Mouse (Mus musculus): ENCODE results near the gene Nt5c3b.

The Nt5c3b gene

DNA sequence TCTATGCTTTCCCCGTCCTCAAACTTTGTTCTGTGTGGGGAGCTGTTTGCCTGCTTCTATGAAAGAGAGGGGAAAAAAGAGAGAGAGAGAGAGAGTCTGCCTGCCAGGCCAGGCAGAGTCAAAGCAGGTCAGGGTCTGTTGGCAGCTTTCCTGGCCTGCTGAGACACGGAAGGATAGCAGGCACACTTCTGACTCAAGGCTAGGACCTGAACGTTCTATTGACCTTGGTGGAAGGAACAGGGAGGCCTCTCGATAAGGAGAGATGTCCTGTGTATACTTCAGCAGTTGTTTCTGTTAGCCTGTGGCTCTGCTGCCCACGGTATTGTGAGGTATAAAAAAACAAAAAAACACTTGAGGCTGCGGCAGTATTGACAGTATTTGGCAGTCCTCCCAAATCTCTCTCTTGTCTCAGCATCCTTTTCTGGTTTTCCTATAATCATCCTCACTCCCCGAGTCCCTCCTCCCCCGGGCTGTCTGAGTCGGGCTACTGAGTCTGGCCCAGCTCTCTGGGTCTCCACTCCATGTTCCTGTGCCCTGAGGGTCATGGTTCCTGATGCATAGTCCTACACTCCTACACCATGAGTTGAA, 12.9 kb downstream of the Nt5c3b start:
- DNase-seq (ENCODE audit: low read depth, low spot score): no peak

DNA sequence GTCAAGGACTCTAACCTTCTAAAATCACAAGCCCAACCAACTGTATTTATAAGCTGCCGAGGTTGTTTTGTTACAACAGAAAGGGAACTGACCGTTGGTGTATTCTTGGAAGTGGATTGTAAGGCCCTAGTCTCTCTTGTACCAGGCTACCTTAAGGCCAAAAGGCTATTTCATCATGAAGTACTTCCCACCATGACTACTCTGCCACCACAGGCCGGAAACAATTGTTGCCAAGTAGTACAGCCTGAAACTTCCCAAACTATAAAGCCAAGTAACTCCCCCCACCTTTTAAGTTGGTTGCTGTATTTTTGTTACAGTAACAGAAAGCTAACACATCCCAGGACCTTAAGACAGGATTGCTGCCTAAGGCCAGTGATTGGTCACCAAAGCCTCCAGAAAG, 14.8 kb downstream of the Nt5c3b start:
- no peak for DNase-seq (ENCODE audit: low read depth, low spot score)

DNA sequence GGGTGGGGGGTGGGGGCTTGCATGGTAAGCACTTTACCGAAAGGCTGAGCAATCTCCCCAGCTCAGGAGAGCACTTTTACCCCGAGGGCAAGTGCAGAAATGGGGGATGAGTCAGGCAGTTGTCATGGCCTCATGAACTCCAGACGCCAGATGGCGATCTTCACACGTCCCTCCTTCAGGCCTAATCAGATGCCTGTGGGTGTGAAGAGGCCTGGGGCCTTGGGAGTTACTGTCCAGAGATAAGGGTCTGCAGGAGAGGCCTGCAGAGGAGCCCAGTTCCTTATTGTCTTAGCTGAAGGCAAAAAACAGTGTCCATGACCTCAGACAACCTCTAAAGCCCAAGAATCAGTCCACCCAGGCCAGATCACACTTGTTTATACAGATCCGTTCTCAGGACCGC, 15.8 kb downstream of the Nt5c3b start:
- no peak for DNase-seq (ENCODE audit: low read depth, low spot score)

DNA sequence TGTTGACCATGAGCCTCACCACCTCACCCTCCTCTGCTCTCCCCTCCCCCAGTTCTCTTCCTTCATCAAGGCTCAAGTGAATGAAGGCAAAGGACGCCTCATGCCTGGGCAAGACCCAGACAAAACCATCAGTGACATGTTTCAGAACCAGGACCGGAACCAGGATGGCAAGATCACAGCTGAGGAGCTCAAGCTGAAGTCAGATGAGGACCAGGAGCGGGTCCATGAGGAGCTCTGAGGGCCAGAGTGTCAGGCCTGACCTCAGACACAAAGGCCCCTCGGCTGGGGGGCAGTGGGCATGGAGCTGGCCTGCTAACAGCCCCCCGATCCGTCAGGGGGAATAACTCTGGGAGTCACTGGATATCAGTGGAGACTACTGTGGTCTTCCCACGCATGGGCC, 17.8 kb downstream of the Nt5c3b start:
- DNase-seq (ENCODE audit: low read depth, low spot score): no peak

DNA sequence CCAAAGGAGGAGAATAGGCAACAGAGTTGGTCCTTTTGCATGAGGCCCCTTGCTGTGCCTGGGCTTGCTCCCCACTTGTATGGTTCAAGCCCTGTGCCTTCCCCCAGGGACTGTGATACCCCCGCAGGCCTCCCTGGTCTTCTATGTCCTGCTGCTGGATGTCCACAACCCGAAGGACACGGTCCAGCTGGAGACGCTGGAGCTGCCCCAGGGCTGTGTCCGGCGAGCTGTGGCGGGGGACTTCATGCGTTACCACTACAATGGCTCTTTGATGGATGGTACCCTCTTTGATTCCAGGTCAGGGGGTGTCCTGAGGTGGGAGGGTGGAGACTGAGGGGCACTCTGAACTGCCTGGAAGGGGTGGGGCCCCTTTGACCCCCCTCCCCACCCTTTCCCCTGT, 20.1 kb downstream of the Nt5c3b start:
- DNase-seq (ENCODE audit: low read depth, low spot score): no peak

DNA sequence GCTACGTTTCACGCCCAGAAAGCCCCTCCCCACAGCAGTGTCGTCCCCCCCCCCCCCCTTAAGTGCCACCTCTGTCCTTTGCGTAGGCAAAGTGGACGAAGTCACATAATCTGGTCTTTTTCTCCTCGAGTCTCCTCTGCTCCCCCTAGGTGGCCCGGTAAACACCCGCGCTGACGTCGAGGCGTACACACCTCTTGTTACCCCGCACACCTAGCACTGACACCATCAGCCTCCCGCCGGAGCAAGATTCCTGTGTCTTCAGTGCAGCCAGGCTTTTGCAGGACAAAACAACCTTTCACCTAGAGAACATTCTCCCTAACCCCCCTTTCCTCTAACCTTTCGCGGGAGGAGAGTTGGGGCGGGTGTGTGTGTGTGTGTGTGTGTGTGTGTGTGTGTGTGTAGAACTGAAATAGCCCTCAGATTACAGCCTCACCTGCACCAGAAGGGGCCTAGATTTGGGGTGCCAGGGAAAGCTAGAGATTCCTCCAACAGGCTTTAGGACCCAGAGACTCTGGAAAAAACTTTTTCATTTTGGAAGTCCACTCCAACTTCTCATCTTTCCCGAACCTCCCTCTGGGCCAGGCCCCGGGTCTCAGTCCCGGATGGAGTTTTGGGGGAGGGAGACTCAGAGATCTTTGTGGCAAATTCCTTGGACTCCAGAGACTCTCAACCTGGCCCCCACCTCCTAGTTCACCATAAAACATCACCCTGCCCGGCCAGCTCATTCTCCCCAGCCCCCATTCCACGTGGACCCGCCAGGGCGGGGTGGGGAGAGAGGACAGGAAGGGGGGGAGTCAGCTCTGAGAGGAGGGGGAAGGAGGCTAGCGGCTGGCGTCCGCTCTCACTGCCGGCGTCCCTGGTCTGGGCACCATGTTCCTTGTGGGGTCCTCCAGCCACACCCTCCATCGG, 26.4 kb downstream of the Nt5c3b start, which contains the start of gene Fkbp10:
Gene Fkbp10, plus strand, starts transcription at position 784 of the 909 bp plus-strand sequence.
- DNase-seq (ENCODE audit: low read depth, low spot score): no peak

DNA sequence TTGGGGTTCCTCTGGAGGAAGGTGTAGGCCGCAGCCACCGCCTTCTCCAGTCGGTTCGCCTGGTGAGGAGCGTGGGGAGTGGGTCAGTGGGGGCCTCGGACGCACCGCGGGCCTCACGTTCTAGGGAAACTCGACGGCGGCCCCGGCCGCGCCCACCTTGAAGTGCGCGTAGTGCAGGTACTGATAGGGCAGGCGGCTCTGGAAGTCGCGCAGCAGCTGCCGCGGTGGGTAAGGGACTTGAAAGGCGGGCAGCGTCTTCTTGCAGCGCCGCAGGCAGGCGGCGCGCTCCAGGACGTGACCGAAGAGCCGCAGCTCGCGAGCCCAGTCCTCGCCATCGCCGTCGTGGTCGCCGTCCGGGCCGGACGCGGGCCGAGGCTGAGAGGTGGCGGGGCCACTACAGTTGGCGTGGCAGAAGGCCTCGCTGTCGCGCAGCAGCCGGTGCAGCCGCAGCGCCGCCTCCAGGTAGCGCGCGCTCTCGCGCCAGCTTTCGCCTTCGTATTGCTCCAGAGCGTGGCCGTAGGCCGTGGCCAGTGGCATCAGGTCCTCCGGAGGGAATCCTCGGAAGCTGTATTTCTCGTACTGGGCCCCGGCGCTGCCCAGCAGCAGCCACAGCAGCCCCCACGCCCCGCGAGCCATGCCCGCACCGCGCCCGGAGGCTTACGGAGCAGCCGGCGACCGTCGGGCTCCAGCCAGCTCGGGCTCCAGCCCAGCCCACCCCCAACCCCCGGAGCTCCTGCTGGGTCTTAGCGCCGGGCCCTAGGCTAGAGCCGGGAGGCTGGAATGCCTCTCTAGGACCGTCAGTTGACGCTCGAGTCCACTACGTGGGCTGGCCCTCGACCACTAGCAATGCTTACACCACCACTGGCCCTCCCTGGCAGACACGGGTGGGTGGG, 27.3 kb downstream of the Nt5c3b start, which contains the start of gene P3h4:
Gene P3h4, minus strand, starts transcription at position 816 of the 893 bp plus-strand sequence.
- DNase-seq (ENCODE audit: low read depth, low spot score): no peak

DNA sequence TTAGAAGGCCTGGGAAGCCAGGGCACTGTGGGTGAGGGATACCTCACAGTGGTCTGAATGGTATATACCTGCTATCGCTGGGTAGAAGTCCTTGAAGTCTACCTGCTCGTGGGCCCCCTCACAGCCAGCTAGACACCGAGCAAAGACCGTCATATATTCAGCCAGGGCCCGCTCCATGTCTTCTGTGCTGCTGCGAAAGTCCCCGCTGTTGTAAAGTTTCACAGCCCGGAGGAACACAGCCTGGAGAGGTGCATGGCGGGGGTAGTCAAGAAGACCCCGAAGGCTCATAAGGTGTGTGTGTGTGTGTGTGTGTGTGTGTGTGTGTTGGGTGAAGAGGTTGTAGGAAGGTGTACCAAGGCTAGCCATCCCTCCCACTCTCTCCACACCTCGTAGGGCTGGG, 28.1 kb downstream of the Nt5c3b start:
- DNase-seq (ENCODE audit: low read depth, low spot score): no peak

DNA sequence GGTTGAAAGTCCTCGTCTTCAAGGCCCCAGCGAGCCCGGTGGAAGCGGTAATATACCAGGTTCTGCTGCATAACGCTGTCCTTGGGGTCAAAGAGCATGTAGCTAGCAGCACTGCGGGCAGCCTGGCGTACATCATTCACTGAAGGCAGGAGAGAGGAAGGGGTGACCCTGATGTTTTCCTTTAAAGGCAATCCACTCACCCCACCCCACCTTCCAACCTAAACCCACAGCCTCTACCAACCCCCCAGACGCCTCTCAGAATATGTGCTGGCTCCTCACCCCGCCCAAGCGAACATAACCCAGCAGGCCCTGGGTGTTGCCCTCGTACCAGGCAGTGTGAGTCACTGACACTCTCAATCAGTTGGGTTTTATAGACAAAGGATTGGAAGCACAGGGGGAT, 29.9 kb downstream of the Nt5c3b start:
- DNase-seq (ENCODE audit: low read depth, low spot score): no peak

DNA sequence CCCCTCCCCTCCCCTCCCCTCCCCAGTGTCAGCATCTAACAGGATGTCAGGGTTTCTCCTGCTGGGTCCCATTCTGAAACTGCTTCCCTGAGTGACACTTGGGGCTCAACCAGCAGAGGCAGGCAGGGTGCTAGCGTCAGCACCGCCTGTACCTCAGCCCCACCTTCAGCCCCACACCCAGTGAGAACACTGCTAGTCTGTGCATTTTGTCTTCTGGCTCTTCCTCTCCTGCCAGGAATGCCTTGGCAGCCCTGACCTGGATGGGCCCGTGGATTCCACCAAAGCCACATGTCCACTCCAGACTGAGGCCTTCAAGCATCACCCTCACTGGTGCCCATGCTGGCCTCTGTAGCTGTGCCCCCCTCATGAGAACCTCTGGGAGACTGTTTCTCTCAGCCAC, 31.9 kb downstream of the Nt5c3b start:
- DNase-seq (ENCODE audit: low read depth, low spot score): no peak

DNA sequence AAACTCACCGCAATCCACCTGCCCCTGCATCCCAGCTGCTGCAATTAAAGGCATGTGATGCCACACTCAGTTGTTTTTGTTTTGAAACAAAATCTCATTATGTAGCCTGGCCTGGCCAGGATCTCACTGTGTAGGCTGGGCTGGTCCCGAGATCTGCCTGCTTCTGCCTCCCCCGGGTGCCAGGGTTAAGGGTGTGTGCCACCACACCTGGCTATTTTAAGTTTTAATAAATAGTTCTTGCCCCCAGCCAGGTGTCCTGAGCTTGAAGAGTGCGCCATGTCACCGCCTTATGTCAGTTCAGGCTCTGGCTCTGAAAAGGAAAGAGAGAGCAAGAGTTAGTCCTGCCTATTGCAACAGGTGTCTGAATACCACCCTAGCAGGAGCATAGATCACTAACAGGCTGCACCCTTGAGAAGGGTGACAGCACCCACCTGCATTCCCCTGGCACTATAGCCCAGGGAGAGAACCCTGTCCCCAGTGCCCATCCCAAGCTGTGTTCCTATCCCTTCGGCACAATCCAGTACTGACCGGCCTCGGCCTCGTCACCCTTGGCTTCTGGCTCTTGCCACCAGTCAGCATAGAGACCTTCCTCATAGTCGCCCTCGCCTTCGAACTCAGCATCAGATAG, 32.7 kb downstream of the Nt5c3b start:
- DNase-seq (ENCODE audit: low read depth, low spot score): no peak

DNA sequence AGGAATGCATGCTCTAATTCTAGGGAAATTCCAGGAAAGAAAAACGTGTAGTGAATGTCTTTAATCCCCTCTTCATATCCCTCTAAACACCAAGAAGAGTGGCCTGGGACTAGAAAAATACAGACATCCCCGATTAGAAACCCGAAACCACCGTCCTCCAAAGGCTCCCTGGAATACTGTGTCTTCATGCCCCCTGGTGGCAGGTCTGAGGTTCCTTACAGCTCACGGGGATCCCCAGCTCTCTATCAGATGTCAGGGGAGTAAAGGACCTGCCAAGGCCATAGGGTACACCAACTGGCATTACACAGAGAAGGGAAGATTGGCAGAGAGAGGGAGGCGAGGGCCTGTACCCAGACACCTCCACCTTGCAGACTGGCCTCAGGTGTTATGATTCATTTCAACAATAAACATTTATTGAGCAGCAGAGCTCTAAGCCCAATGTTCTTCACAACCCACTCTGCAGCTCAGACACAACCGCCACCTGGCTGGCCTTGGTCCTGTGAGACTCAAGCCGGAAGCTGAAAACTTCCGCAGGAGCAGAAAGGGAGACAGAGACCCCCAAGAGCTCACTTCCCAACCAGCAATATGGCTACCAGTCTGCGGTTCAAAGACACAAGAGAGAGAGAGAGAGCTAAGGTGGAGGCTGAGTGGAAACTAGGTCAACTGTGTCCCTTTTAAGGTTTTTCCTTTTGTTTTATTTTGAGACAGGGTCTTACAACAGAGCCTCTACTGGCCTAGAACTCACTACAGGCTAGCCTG, 33.4 kb downstream of the Nt5c3b start:
- no peak for DNase-seq (ENCODE audit: low read depth, low spot score)

DNA sequence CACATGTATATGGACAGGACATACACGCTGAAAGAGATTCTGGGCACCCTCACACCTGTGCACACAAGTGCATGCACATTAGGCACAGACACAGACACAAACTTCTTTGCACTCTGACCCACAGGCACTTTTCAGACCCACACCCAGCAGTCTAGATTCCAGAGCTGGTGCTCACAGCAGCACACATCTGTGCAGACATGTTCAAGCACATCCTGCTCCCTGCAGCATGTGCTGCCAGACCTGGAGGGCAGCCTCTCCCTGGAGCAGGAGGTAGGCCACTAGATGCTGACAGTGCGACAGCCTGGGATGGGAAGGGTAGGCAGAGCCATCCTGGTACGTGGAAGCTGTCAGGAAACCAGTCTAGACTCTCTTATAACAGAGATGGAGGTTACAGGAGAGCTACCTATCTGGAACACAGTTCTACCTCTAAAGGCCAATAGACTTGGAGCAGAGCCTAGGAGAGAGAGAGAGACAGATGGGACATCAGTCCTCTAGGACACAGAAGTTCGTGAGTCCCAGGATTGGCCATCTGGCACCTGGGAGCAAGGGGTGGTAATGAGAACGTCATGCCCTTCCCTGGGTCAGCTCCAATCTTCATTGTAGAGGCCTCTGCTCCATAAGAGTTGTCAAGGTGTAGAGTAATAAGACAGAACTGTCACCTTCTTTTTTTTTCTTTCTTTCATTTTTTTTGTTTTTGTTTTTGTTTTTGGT, 34.5 kb downstream of the Nt5c3b start:
- no peak for DNase-seq (ENCODE audit: low read depth, low spot score)

DNA sequence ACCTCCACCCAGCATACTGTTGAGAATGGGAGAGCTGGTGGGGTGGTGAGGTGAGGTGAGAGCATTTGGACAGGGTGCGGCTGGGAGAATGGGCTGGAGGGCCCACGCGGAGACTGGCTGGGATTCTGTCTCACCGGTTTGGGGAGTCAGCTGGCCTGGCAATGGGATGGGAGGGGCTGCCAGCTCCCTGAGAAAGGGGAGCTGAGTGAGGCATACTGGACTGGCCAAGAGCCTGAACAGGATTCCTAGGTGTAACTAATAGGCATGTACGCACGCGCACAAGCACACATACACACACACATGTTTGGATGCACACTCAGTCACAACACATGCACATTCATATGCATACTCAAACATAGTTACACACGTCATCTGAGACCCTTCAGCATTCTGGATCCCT, 35.3 kb downstream of the Nt5c3b start:
- no peak for DNase-seq (ENCODE audit: low read depth, low spot score)

DNA sequence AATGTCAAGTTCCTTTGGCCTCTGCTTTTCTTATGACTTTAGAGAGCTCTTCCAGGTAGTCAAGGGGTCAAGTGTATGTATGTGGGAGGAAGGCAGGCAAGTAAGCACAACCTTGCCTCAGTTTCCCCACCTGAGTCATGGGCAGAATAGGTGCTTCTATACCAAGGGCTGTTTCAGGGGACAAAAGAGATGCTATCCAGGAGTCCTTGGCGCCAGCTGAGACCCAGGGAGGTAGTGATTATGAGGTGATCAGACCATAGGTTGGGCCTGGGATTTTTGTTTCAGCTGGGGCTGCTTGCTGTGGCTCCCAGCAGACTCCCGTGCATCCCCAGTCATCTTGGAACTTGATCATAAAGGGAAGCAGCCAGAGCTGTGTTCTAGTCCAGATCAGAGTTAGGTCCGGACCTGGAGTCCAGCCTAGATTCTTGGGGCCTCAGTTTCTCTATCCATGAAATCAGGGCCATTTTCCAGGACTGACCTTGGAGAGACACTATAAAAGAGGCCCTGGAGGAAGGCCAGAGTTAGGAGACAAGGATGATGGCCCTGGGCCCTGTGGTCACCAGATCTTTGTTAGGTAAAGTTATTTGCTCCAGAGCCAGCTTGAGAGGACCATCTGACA, 37.0 kb downstream of the Nt5c3b start:
- DNase-seq (ENCODE audit: low read depth, low spot score): no peak

DNA sequence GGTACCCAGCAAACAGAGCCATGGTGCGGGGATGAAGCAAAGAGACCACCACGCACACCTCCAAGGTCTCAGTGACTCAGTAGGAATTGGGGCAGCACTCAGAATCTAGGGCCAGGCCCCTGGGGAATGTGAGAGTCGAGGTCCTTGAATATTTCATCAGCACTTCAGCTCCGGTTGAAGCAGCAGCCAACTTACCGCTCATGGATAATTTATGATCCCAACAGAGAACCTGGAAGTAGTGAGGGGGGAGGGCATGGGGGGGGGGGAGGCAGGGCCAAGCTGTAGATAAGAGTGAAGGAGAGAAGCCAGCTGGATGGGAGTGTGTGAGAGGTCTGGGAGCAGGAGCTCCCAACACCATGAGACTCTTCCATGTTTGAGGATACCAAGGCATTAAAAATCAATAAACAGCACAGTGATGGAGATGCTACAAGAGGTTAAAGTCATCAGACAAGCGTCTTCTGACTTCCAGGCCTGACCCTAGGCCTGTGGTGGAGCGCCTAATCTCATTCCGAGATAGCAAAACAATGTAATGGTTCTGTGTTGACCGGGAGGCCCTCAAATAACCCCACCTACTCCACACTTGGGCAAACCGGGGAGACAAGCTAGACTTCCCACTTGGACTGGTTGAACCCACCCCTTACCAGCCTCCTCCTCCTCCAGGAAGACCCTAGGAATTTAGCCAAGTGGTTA, 38.0 kb downstream of the Nt5c3b start:
- no peak for DNase-seq (ENCODE audit: low read depth, low spot score)

DNA sequence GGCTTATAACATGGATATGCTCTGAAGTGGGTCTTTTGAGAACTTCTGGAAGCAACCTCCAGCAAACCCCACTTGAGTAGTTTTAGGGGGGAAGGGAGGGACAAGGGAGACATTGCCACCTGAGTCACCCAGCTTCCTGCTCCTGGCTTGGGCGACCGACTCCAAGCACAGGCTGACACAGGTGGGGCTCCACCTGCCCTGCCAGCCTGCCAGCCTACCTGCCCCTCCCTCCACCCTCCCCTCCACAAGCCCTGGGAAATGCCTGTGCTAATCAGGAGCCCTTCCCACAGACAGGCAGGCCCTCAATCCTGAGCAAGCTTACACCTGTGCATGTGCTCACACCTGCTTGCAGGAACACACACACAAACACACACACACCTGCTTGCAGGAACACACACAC, 38.9 kb downstream of the Nt5c3b start:
- DNase-seq (ENCODE audit: low read depth, low spot score): no peak

DNA sequence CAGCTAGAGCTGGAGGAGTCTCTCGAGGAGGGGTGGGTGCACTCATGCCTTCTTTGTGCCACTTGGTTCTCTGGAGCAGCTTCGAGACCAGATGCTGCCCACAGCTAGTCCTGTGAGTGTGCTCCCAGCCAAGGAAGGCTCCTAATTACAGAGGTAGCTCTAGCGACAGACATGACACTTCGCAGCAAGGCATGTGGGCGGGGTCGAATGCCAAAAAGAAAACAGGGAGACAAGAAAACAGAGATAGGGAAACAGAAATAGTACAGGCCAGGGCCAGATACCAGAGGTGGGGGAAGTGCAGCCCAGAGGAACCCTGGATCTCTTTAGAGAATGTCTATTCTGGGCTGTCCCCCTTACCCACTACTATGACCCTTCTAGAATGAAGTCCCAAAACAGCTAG, 39.4 kb downstream of the Nt5c3b start:
- no peak for DNase-seq (ENCODE audit: low read depth, low spot score)

DNA sequence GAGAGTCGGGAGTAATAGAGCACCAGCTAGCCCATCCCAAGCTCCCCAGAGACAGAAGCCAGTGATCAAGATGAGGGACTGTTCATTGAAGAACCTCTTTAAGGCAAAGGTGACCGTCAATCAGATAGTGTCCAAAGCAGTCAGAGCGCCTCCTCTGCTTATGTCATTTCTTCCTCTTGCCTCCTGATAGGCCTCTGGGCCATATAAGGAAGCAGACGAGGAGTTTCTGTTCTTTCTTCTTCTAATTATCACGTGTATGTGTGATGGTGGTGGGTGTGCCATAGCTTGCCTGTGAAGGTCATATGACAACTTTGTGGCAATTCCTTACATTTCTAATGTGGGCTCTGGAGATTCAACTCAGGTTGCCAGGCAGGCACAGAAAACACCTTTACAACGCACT, 40.8 kb downstream of the Nt5c3b start:
- no peak for DNase-seq (ENCODE audit: low read depth, low spot score)

Data from retina, adult 2 months (tissue).